Mouse (Mus musculus) adrenal gland, adult (tissue): ENCODE results near the gene Syap1.

Source experiments
- DNase-seq, 2 experiments: peaks; one replicate each; pipeline ENCODE4 v3.0.0; 2022 to 2023; ENCODE audit warnings: low spot score in 1 of 2; ENCODE audit not compliant: inconsistent age in 2 of 2

Gene Syap1

GRCm38 (mm10) chrX:162887931-162888511, at the start of gene Syap1:
Gene Syap1 (minus strand): TSS chrX:162888447.
- DNase-seq = peak; percentile 89 to 93

DNA sequence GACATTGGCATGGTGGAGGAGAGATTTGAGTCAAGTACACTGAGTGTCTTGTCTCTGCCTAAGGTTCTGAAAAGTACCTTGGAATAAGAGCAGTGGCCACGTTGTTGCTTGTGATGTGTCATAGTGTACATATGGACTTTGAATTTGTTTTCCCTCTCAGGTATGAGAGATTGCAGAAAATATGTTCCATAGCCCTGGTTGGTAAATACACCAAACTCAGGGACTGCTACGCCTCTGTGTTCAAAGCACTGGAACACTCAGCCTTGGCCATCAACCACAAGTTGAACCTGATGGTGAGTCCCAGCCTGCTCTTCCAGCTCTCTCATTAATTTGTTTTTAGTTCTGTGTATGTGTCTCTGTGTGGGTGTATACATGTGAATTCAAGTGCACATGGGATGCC, 43.2 kb upstream of the Syap1 start:
- no peak for DNase-seq

DNA sequence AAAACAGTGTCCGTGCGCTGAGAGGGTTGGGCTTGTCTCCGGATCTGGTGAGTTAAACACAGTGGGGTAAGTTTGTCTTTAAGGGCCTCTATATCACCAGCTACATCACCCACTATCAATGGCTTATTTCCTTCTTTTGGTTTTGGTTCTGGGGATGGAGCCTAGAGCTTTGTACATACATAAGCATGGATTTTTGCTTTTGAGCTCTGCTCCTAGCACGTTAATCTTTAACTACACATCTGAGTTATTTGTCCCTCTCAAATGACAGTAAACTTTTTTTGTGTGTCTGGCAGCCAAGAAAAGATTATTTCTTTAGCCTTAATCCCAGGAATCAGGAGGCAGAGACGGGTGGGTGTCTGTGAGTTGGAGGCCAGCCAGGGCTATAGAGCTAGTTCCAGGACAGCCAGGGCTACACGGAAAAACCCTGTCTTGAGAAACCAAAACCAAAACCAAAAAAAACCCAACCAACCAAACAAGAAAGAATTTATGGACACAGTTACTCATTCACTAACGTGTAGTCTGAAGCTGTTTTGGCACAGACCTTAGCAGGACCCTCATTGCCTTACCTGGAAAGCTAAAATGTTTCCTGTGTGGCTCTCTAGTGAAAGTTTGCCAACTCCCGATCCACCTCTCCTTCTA, 33.4 kb upstream of the Syap1 start:
- DNase-seq = no peak

DNA sequence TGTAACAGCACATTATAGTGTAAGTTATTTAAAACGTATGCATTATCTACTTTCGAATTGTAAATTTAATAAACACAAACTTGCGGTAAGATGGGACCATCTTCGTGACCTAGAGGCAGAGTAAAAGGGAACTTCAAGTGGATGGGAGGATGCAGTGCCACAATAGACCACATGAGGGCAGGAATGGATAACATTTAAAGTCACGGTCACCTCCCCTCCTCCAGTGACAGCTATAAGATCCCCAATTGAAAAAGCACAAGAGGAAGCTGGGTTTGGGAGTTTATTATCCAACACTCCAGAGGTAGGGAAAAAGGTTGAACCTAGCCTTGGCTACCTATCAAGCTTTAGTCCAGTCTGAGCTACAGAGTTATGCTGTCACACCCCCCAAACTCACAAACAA, 27.4 kb upstream of the Syap1 start:
- peak; percentile 34 to 80 for DNase-seq

DNA sequence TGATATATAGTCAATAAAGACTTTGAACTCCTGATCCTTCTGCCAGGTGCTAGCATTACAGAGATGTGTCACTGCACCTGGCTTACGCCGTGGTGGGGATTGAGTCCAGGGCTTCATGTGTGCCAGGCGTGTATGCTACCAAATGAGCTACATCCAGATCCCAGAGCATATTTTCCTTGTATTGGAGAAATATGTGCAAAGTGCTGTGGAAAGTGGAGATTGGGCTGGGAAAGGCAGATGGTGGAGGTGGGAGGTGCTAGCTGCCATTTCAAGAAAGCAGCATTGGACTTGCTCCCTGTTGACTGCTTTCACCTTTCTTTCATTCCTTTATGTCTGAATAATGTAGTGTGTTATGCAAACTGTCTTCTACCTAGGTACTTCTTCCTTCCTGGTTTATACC, 25.4 kb upstream of the Syap1 start:
- DNase-seq = no peak

- DNase-seq = no peak
Measured at GRCm38 (mm10) chrX:162907554-162907953, 19.3 kb upstream of the Syap1 start.

- DNase-seq = peak; percentile 39 to 80
Measured at GRCm38 (mm10) chrX:162902040-162902734, 13.9 kb upstream of the Syap1 start.

DNA sequence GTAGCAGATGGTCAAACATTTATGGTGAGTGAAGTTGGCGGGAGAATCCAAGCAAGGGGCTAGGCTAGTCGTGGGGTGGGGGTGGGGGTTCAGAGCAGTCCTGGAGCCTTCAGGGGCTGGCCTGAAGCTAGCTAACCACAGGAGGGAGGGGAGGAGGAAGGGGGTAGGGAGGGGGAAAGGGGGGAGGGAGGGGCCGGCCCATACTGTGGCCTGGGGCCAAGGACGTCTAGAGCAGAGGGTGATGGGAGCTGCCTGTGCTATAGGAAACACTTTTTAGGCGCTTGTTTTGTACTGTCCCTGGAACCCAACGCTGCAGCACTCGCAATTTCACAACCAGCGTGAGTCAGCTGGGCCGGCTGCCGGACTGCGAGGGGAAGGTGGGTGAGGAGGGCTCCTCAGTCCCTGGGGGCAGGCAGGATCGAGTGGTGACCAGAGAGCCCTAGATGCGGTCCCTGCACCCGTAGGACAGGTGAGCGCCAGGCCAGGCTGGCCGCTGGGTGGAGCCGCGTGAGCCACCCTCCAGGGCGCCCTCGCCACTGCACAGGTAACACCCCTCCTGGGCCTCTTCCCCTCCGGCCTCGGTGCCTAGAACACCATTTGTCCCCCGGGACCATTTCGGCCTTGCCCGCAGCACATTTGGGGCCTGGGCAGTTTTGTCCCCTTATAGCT, 13.3 kb upstream of the Syap1 start:
- DNase-seq = peak; percentile 64 to 86

- no peak for DNase-seq
Measured at GRCm38 (mm10) chrX:162900938-162901337, 12.7 kb upstream of the Syap1 start, which contains the start of gene Ctps2. Gene Ctps2 (plus strand): TSS chrX:162901238.

DNA sequence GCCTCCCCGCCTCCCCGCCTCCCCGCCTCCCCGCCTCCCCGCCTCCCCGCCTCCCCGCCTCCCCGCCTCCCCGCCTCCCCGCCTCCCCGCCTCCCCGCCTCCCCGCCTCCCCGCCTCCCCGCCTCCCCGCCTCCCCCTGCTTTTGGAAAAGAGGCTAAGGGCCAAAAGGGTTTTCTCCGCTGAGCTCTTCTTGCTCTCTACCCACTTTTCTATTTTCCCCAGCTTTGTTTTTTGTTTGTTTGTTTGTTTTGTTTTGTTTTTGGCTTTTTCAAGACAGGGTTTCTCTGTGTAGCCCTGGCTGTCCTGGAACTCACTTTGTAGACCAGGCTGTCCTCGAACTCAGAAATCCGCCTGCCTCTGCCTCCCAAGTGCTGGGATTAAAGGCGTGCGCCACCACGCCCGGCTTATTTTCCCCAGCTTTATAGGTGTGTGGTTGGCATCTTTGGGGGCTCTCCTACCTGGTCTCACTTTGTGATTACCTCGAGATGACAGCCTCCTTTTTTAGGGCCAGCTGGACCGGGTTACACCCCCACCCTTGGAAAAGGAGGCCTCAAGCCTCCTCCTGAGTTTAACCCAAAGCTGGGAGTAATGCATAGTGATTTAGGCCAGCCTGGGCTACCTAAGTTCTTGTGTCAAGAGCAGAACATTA, 452 bp upstream of the Syap1 start:
- DNase-seq = peak in 1 of 2 experiments; percentile 38

DNA sequence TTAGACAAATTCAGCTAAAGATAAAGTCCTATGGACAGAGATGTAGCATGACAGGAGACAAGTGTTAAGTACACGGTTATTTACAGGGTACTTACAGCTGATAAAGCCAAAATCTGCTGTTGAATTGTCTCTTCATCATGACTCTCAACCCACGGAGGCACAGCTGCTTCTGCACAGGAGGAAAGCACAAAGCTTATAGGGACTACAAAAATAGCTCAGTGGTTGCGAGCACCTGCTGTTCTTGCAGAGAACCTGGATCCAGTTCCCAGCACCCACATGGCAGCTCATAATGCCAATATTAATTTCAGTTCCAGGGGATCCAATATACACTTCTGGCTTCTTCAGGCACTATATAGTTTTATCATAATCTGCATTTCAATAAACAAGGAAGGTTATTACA, 10.0 kb downstream of the Syap1 start:
- no peak for DNase-seq

DNA sequence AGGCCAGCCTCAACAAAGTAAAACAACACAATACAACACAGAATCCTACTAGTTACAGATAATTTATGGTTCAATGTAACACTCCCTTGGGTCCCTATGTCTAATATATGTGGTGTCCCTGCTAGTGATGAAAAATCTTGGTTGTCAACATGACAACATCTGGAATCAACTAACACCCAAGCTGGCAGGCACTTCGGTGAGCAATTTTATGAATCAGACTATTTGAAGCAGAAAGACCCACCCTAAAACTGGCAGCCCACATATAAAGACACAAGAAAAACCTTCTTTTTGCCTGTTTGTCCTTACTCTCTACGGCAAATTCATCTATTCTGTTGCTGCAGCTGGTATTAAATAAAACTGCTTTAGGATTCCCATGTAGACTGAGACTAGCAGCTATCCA, 14.5 kb downstream of the Syap1 start:
- no peak for DNase-seq

GRCm38 (mm10) chrX:162871734-162872517, 16.3 kb downstream of the Syap1 start:
- peak; percentile 17 to 70 for DNase-seq

DNA sequence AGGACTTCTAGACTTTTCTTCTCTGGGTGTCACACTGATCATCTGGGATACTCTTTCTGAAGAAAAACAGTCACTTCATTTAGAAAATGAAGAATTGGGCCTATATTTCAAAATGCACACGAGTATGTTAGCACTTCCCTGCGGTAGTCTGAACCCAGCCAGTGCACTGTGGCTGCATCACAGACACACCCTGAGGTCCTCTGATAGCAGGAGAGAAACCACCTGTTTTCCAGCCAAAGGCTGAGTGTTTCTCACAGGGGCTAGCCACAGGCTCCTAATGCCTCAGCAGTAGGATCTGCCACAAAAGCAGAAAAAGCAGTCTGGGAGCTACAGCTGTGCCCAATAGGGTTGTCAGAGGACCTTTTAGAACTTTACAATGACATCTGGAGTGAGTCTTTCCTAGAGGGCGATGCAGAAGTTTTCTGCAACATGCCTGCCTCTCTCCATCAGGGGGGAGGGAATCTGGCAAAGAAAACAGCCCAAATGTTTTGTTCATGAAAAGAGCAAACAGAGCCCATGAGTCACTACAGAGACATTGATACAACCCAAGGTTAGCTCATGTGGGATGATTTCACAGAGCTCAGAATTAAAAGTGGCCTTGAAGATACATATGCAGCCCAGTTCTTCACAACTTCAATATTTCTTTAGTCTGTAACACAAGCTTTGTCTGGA, 19.8 kb downstream of the Syap1 start:
- DNase-seq = peak; percentile 31 to 77

GRCm38 (mm10) chrX:162848682-162849081, 39.6 kb downstream of the Syap1 start:
- DNase-seq = no peak

DNA sequence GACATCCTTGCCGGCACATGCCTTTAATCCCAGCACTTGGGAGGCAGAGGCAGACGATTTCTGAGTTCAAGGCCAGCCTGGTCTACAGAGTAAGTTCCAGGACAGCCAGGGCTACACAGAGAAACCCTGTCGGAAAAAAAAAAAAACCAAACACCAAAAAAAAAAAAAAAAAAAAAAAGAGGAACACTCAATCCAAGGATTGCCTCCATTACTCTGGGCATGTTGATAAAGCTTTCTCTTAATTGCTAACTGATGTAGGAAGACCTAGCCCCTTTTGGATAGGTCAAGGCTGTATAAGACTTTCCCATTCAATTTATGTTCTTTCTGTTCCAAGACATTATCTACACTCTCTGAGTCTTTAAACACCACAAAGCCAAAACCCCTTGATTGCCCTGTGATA, 42.7 kb downstream of the Syap1 start:
- DNase-seq = no peak

DNA sequence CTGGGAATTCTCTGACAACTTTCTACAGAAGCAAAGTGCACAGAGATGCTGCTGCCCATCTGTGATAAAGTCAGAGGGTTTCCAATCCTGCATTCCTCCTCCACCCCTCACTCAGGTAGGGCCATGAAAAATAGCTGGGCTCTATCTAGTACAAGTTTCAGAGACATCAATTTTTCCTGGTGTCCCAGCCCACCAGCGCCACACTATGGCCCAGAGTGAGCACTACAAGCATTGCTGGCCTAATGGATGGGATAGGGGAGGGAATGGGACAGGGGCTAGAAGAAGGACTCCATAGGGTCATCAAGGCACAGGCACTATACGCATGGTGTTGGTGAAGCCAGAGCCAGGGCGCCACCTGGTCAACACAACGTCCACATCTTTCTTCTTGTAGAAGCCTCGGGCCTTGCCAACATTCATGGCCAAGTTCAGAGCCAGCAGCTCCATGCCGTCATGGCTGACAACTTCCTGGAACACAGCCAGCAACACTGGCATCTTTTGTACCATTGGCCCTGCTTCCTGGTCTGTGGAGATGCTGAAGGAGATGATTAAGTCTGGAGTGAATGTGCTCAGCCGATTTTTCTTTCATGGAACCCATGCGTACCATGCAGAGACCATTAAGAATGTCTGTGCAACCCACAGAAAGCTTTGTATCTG, 43.7 kb downstream of the Syap1 start:
- peak in 1 of 2 experiments; percentile 46 for DNase-seq

- no peak for DNase-seq
Measured at GRCm38 (mm10) chrX:162832101-162832500, 56.1 kb downstream of the Syap1 start.

- no peak for DNase-seq
Measured at GRCm38 (mm10) chrX:162831542-162831941, 56.7 kb downstream of the Syap1 start.
